Mouse (Mus musculus): ENCODE data around the gene Rnf150.

Gene Rnf150

GRCm38 (mm10) chr8:82889062-82889720 is 26.0 kb downstream of the Rnf150 start:
- DNase-seq (ENCODE audit: low spot score): no peak

- DNase-seq (ENCODE audit: low spot score): no peak
Measured at GRCm38 (mm10) chr8:82895091-82895490, 31.9 kb downstream of the Rnf150 start.

GRCm38 (mm10) chr8:82896796-82897195 is 33.6 kb downstream of the Rnf150 start:
- DNase-seq (ENCODE audit: low spot score): no peak

GRCm38 (mm10) chr8:82897628-82898458 is 34.7 kb downstream of the Rnf150 start:
- DNase-seq (ENCODE audit: low spot score): no peak

- DNase-seq (ENCODE audit: low spot score): no peak
Measured at GRCm38 (mm10) chr8:82898459-82898841, 35.3 kb downstream of the Rnf150 start.

GRCm38 (mm10) chr8:82900958-82901357 is 37.8 kb downstream of the Rnf150 start:
- DNase-seq (ENCODE audit: low spot score): no peak

GRCm38 (mm10) chr8:82901549-82902138 is 38.5 kb downstream of the Rnf150 start:
- DNase-seq (ENCODE audit: low spot score): no peak

- DNase-seq (ENCODE audit: low spot score): no peak
Measured at GRCm38 (mm10) chr8:82903497-82903896, 40.3 kb downstream of the Rnf150 start.

GRCm38 (mm10) chr8:82907271-82907670 is 44.1 kb downstream of the Rnf150 start:
- no peak for DNase-seq (ENCODE audit: low spot score)

- DNase-seq (ENCODE audit: low spot score): no peak
Measured at GRCm38 (mm10) chr8:82911436-82911835, 48.3 kb downstream of the Rnf150 start.

GRCm38 (mm10) chr8:82912282-82912681 is 49.1 kb downstream of the Rnf150 start:
- no peak for DNase-seq (ENCODE audit: low spot score)

GRCm38 (mm10) chr8:82914543-82914942 is 51.4 kb downstream of the Rnf150 start:
- no peak for DNase-seq (ENCODE audit: low spot score)

GRCm38 (mm10) chr8:82916851-82917539 is 53.8 kb downstream of the Rnf150 start:
- DNase-seq (ENCODE audit: low spot score): no peak

- DNase-seq (ENCODE audit: low spot score): no peak
Measured at GRCm38 (mm10) chr8:82917540-82918316, 54.6 kb downstream of the Rnf150 start.

- DNase-seq (ENCODE audit: low spot score): no peak
Measured at GRCm38 (mm10) chr8:82919676-82920075, 56.5 kb downstream of the Rnf150 start.

GRCm38 (mm10) chr8:82920124-82920523 is 57.0 kb downstream of the Rnf150 start:
- DNase-seq (ENCODE audit: low spot score): no peak

- DNase-seq (ENCODE audit: low spot score): no peak
Measured at GRCm38 (mm10) chr8:82925286-82925685, 62.1 kb downstream of the Rnf150 start.

- DNase-seq (ENCODE audit: low spot score): no peak
Measured at GRCm38 (mm10) chr8:82926518-82926917, 63.4 kb downstream of the Rnf150 start.

GRCm38 (mm10) chr8:82931554-82931953 is 68.4 kb downstream of the Rnf150 start:
- no peak for DNase-seq (ENCODE audit: low spot score)

- DNase-seq (ENCODE audit: low spot score): no peak
Measured at GRCm38 (mm10) chr8:82936162-82936561, 73.0 kb downstream of the Rnf150 start.

- DNase-seq (ENCODE audit: low spot score): no peak
Measured at GRCm38 (mm10) chr8:82936866-82937265, 73.7 kb downstream of the Rnf150 start.

GRCm38 (mm10) chr8:82939912-82940311 is 76.8 kb downstream of the Rnf150 start:
- DNase-seq (ENCODE audit: low spot score): no peak
